Mouse (Mus musculus) telencephalon, adult 2 months (tissue): Measurements from ENCODE around the gene Prdm13.
A peak's percentile ranks its signal among the peaks of the same experiment; 100 is the strongest.

Experiments used
- DNase-seq: peaks from one replicate; pipeline ENCODE4 v3.0.0-alpha.2; 2011; ENCODE audit warnings: low read depth, low spot score

Prdm13 gene

DNA sequence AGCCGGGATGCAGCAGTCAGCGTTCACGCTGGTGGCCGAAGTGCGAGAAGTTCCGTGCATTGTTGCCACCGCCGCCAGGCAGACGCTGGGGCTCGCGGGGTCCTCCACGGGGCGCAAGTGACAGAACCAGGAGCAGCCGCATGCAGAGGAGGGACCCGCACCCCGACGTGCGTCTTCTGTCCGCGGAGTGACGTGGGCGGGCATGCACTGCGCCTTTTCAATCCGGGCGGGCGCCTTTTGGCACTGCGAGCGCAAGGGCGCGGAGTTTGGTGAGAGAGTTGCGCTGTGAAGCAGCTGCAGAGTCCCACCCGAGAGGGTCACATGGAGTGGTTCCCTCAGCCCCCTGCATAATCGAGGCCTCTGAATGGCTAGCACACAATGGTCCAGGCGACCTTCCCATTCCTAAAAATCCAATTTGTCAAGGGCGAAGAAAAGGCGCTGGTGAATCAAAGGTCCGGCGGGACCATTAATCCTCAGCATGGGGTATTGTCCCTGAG lies at the start of gene Prdm13:
TSS of gene Prdm13 (minus strand) at position 369 of the 497 bp plus-strand sequence.
- no peak for DNase-seq

DNA sequence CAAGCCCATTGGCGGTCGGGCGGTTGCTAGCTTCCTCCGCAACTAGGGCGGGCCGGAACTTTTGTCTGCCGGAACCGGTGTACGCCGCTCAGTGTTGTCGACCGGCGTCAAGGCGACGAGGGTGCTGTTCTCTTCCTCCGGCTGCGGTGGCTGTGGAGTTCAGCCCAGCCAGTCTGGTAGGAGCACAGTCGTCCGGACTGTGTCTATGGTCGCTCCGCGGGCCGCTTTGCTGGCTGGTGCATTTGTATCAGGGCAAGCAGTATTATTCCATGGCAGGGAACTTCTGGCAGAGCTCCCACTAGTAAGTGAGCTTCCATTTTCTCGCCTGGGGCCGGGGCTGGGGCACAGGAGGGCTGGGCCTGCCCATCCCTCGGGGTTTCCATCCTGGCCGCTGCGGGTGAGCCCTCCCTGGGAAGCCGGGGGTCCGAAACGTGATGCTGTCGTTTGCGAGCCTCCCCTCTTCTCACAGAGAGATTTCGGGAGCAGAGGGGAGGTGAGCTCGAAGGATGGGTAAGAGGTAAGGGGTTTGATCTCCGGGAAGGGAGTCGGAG lies 41.9 kb upstream of the Prdm13 start, which contains the start of gene Ccnc:
TSS of gene Ccnc (plus strand) at position 87 of the 551 bp plus-strand sequence.
- DNase-seq, result peak; percentile 91

DNA sequence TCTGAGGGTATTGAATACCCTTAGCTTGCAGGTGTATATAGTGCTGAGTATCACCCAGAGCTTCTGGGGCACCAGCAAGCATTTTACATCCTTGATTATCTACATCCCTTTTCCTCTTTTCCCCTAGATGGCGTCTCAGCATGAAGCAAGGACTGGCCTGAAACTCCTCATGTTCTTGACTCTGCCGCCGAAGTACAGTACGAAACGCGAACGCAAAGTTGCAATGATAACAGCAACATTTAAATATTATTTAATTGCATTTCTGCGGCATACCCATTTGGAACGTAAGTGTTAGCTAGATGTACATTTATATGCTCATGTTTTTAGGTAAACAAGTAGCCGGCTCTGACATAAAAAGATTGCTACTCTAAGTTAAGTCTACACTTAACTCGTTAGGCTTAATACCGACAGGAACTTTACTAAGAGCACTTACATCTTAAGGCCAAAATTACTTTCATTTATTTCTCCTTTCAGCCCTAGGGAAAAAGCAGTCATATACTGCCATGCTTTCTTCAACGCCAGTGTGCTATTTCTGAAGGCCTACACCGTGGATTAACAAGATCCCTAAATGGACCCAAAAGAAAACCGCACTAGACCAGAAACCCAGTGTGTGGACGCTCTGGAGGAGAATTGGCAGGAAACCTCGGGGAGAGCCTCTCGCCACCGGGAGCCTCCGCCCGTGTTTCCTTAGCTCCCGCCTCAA lies 41.3 kb upstream of the Prdm13 start:
- DNase-seq, result peak; percentile 70

DNA sequence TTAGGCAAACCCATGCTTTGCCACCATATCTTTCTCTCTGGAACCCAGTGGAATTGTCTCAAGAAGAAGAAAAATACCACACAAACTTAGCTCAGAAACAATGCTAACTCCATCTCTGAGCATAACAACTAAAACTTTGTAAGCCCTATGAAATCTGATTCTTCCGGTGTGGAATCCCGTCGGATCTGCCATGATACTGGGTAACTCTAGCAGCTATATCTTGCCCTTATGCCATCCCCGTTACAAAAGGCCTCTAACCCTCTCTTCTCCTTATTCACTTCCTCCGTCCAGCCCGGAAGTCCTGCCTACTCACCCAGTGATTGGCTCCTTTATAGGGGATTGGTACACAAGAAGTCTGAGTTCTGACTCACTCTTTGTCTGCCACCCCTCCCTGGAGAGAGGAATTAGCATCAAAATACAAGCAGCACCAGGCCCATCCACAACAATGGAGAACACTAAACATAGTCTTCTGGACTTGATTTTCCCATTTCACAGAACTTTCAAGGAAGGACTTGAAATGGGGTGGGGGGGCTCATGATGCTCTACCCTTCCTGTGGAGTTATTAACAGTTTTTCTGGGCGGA lies 37.1 kb upstream of the Prdm13 start:
- DNase-seq, result no peak

DNA sequence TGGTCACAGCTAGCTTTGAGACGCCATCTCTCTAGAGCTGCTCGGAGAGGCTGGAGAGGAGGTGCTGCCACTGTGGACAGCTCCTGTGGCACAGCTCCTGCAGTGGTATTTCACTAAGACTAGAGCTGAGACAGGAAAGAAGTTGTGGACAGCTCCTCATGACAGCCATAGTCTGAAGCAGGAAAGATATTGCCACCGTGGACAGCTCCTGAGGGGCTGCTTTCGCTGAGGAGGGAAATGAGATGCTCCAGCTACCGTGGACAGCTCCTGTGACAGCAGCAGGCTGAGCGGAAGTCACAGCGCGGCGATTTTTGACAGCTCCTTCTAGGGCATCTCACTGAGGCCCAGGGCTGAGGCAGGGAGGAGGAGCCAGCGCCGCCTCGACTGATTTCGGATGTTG lies 26.4 kb upstream of the Prdm13 start:
- DNase-seq, result no peak

DNA sequence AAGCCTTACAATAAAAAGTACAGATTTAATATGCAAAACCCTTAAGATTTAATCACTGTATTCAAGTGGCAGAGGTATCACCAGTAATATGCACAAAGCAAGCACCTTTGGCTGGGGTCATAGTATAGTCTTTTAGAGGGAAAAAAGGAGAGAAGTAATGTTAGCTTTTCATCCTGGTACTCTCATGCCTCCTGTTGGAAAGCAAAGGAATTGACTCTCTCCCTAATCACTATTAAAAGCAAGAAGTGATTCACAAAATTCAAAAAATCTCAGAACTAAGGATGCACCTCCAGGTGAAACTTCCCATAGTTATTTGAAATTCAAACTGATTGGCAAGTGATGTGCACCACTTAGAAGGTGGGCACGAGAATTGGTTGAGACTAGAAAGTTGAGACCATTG lies 19.3 kb upstream of the Prdm13 start:
- no peak for DNase-seq

DNA sequence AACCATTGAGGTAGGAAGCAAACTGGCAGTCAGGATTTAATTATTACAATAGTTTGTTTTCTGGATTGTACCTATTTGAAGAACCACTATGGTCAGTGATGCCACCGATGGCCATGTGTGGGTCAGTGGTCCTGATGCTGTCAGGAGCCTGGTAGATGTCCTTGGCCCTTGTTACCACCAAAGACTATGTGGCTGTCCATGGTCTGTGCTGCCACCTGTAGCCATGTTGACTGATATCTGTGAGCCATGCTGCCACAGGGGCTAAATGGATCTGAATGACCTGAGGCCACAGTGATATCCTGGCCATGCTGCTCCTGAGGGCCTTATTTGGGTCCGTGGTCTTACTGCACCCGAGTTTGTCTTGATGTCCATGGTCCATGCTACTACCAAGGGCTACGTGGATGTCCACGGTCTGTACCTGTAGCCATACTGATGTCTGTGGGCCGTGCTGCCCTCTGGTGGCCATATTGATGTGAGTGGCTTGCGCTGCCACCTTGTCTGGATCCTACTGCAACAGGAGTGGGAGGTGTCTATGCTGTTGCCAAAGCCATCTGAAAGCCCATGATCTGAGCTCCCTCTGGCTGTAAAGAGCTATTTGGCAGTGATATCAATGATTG lies 10.0 kb upstream of the Prdm13 start:
- DNase-seq, result no peak

DNA sequence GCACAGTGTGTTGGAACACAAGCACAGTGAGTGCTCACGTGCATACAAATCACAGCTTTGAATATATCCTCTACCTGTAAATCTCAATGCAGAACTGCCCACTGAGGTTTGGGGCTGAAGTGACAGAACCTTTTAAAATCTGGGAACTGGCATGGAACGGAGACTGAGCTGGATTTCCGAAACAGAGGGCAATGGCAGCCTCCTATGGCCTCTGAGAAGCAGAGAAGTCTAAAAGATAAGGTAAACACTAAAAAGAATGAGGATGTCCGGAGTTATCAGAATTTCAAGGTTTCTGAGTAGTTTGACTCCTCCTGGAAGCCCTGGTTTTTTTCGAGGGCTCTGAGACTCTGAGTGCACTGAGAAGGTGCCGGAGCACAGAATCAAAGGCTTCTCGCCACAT lies 4.5 kb upstream of the Prdm13 start:
- DNase-seq, result no peak

DNA sequence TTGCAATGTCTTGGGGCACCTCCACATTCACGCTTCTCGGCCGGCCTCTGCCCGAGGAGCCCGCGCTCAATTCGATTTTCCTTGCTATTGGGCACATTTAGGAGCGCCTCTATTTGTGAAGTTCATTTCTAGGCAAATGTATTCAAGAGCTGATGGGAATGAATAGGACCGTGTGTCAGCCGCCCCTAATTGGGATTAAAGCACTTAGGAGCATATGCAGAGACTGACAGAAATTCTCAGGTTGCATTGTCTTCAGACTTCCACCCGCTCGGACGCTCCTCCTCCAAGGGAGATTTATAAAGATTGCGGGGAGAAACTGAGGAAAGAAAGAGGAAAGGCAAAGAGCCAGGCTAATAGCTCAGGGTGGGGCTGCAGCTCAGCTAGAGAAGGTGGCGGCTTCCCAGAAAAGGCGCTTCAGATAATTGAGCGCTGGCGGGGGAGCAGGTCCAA lies 3.8 kb upstream of the Prdm13 start:
- no peak for DNase-seq

DNA sequence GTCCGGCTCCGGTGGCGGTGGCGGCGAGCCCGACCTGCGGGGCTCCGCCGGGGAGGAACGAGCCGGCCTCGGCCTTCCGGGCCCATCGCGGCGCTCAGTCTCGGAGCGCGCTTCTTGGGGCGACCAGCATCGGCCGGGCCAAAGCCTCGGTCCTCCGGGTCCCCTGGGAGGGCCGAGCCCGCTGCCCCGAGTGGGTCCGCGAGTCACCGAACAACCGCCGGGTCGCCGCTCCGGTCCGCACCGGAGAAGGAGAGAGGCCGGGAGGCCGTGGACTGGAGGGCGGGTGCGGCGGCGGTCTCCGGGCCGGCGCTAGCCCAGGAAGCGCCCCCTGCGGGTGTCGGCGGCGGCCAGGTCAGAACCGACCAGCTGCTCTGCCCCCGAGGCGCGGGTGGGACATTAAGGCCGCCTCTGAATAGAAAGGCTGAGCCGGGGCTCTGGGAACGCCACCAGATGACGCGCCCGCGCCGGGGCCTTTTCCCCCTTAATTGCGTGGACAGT lies 3.0 kb upstream of the Prdm13 start:
- DNase-seq, result no peak

DNA sequence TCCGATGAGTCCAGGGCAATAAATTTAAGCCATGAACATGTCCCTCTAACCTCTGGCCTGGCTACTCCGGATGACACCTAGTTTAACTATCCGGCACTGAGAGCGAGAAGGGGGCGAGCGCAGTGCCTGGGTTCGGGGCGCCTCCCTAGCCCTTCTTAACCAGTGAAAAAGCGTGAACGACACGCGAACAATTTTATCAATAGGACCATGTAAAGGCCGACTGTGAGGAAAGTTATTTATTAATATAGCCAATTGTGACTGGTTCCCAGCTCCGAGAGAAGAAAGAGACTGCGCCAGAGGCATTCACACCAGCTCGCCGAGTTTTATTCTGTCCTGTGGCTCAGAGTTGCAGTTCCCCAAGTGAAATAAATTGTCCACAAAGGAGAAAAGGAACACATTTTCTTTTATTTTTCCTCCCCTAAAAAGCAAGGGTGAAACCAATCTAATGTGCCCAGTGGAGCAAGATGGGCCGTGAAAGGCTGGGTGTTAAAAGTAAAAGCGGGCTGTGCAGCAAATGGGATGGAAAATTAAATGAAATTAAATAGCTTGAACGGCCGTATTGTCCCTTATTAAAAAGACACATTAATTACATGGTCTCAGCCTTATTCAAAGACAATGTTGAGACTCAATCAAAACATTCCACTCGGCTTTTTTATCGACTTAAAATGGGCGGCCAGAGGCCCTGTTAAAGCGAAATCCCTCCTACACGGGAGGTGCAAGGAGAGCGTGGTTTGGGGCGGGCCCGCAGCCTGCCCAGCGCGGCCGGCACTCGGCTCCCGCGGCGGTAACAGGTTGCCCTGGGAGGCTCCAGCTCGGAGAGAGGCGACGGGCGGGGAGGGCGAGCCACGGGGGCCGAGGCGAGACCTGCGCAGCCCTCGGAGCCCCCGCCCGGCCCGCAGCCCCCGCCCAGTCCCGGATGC lies 2.3 kb upstream of the Prdm13 start:
- no peak for DNase-seq

DNA sequence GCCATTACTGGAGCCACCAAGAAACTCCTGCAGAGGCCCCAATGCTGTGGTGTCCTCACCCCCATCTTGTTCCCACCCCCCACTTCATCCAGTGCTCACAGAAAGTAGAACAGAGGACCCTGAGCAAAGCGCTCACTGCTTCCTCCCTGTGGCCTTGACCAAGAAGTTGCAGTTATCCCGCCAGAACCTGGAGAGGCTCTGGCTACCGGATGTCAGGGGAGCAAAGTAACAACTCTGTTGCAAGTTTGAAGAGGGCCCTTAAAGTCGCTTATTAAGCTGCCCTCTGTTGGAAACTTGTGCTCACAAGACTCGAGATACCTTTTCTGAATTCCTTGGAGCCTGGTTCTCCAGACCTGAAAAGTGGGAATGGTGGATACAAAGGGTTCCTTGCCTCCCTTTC lies 1.2 kb upstream of the Prdm13 start:
- no peak for DNase-seq

DNA sequence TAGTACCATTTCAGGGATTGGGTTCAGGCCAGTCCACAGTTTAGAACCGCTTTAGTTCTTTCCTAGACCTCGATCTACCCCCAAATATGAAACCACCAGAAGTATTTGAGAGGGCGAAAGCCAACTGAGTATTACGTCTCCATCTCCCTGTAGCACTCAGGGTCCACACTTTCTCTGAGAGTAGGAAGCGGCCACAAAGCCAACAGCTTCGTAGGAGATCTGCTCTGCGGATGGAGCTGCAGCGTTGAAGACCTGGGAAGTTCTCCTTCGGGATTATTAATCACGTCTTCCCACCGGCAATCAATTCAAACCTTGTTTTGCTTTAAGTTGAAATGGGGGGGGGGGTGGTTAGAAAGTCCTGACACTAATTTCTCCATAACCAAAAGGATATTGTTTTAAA lies 653 bp upstream of the Prdm13 start:
- DNase-seq, result no peak

DNA sequence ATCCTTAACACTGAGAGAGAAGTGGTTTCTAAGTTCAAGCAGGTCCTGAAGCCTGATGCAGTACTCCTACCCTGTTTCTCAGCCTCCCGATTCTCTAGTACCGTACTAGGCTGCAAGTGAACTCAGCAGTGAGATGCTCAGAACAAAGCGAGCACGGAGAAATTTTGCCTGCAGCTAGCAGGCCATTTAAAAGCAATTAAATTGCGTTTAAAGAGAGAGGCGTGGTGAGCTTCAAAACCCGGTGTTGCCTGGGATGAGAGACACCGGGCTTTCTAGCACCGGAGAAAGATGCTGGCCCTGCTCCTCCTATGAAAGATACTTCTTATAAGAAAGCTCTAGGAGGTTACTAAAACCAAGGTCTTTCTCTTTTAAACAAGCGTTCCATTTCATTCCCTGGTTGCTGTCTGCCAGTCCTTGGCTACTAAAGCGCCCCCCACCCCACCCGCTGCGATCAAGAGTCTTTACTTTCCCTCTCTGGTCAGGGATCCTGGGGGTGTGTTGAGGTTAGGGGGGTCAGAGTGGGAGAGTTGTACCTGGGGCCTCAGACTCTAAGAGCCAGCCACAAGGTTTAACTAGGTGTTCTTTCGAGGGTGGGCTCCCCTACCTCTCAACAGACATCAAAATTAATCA lies 1.3 kb downstream of the Prdm13 start:
- DNase-seq, result no peak

DNA sequence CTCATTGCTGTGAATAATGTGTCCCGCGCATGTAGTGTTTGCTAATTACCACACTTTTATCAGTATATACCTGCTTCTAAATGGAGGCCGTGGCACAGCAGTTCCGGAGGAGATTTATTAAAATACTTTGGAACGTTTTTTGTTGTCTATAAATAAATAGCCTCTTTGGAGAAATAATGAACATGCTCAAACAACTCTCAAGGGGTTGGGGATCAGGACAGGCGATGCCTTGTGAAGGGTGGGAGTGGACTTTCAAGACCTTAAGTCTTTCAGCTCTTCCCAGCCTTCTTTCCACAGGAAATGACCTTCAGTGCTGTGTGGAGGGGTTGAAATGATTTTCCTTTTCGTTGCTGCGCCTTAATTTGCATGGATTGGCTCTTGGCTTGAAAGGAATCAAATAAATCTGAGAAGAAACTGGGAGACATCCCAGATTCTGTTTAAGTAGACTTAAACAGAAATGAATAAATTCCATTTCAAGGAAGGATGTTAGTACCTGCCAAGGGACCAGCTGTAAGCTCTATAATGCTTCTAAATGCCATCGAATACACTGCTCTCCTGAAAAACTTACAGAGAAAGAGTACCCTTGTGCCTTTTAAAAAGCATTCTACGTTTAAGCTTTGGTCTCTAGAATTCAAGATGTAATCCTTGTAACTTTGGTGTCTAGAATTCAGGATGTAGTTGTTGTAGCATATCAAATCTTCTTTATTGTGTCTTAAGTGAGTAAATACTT lies 3.2 kb downstream of the Prdm13 start:
- no peak for DNase-seq

DNA sequence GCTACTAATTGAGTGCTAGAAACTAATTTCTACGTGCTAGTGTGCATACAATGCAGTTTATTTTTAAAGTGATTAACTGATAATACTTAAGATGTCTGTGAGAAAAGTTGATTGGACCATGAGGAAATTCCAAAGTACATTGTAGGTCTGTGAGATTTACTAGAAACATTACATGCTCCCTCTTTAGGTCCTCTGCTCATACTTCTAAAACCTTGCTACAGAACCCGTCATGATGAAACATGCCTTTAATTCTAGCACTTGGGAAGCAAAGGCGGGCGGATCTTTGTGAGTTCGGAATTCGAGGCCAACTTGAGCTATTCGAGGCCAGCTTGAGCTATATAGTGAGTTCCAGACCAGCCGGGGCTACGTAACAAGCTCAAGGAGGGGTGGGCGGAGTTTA lies 4.8 kb downstream of the Prdm13 start:
- DNase-seq, result no peak

DNA sequence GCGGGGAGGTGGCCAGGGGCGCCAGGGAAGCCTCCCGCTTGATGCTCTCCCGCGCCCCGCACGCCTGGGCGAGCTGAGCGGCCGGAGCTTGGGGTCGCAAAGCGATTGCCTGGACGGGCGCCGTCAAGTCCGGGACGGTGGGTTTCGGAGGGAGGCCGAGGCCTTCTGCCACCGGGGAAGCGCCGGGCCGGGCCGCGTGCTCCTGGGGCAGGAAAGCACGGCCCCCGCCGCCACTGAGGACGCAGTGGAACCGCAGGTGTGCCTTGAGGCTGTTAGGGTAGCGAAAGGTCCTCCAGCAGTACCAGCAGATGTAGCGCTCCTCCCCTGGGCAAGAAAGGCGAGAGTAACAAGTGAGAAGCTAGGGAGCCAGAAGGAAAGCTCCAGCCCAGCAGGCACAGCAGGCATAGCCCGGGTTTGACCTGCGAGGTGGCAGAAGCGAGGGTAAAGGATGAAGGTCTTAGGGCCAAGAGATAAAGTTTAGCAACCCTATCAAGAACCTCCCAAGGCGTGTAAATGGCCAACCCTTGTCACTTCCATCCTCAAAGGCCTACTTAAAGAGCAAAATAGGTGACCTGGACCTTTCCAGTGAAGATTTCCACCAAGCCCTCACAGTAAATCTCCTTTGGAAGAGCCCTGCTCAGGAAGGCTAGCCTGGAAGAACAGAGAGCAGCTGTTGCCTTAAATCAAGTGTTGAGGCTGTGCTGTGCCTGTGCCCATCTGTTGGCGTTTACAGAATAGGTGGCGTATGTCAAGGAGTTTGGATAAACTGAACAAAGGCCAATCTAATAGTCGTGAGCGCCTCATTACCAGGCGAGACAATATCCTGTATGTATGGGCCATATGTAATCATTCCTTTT lies 5.9 kb downstream of the Prdm13 start:
- no peak for DNase-seq

DNA sequence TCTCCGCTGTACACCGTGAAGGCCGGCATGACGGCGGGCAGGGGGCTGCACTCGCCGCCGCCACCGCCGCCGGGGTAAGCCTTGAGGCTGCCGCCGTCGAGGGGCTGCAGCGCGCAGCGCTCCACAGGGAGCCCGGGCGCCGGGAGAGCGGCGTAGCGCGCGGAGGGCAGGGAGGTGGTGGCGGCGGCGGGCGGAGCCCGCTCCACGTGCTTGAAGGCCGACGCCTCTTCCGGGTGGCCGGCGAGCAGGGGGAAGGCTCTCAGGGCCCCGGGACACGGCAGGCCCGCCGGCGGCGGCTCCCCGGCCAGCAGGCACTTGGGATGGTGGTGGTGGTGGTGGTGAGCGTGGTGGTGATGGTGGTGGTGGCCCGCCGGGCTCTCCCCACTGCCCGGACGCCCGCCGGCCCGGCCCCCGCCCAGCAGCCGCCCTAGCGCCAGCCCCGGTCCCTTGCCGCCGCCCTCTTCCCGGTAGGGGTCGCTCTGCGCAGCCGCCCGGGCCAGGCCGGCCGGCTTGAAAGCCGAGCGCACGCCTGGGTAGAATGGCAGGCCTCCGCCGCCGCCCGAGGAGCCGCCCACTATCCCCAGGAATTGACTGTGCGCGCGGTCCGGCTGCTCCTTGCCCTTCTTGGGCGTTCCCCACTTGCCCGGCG lies 6.7 kb downstream of the Prdm13 start:
- DNase-seq, result no peak
